Mouse (Mus musculus) adrenal gland, postnatal 14 days (tissue): Measurements from ENCODE around the gene Hs6st2. TPM values are rescaled to one million over a fixed set of nuclear protein-coding genes. Genes with fewer than 3 reads are reported as not detected.
A peak's percentile ranks its signal among the peaks of the same experiment; 100 is the strongest.

ENCODE experiments used
- DNase-seq: peaks from one replicate; pipeline ENCODE4 v3.0.0; 2021; ENCODE audit warnings: mixed read lengths
- long read RNA-seq, 2 experiments: library from polyadenylated mRNA; stranded (forward); transcript quantifications; one replicate each; pipeline ENCODE4 v2.0.0; 2021
- total RNA-seq: library from RNA; stranded (reverse); gene quantifications from 2 replicates; pipeline ENCODE4 v1.2.3, GENCODE M21; 2021

Gene Hs6st2
- 5.0 and 5.7 TPM in 2 replicates for total RNA-seq
- long read RNA-seq, experiment 1, result 0 reads
- long read RNA-seq, experiment 2, result 0 reads

- DNase-seq, result no peak
Observed at GRCm38 (mm10) chrX:51681756-51682155, at the start of gene Hs6st2. TSS of gene Hs6st2 (minus strand) at chrX:51681856.

- DNase-seq, result no peak
Observed at GRCm38 (mm10) chrX:51714086-51714745, 32.6 kb upstream of the Hs6st2 start.

GRCm38 (mm10) chrX:51712996-51713395, 31.3 kb upstream of the Hs6st2 start:
- DNase-seq, result peak; percentile 45

GRCm38 (mm10) chrX:51702823-51703222, 21.2 kb upstream of the Hs6st2 start:
- no peak for DNase-seq

- no peak for DNase-seq
Observed at GRCm38 (mm10) chrX:51699079-51699478, 17.4 kb upstream of the Hs6st2 start.

- no peak for DNase-seq
Observed at GRCm38 (mm10) chrX:51686048-51686949, 4.6 kb upstream of the Hs6st2 start.

GRCm38 (mm10) chrX:51684336-51685056, 2.8 kb upstream of the Hs6st2 start:
- DNase-seq, result no peak

GRCm38 (mm10) chrX:51681170-51681667, 437 bp downstream of the Hs6st2 start:
- peak; percentile 35 for DNase-seq

- DNase-seq, result peak; percentile 29
Observed at GRCm38 (mm10) chrX:51680428-51681169, 1.1 kb downstream of the Hs6st2 start.

GRCm38 (mm10) chrX:51679601-51680427, 1.8 kb downstream of the Hs6st2 start:
- DNase-seq, result peak; percentile 12

- no peak for DNase-seq
Observed at GRCm38 (mm10) chrX:51658236-51658635, 23.4 kb downstream of the Hs6st2 start.

- no peak for DNase-seq
Observed at GRCm38 (mm10) chrX:51642661-51643257, 38.9 kb downstream of the Hs6st2 start.

GRCm38 (mm10) chrX:51635756-51636155, 45.9 kb downstream of the Hs6st2 start:
- no peak for DNase-seq

GRCm38 (mm10) chrX:51631376-51631775, 50.3 kb downstream of the Hs6st2 start:
- DNase-seq, result no peak

GRCm38 (mm10) chrX:51614384-51615004, 67.2 kb downstream of the Hs6st2 start:
- no peak for DNase-seq

GRCm38 (mm10) chrX:51610743-51611142, 70.9 kb downstream of the Hs6st2 start:
- no peak for DNase-seq

- no peak for DNase-seq
Observed at GRCm38 (mm10) chrX:51606231-51606863, 75.3 kb downstream of the Hs6st2 start.

- no peak for DNase-seq
Observed at GRCm38 (mm10) chrX:51592751-51593150, 88.9 kb downstream of the Hs6st2 start.

- no peak for DNase-seq
Observed at GRCm38 (mm10) chrX:51590448-51591010, 91.1 kb downstream of the Hs6st2 start.
